Mouse (Mus musculus) kidney, embryonic 16.5 days (tissue): Measurements from ENCODE around the gene Ugt1a5. TPM values are rescaled to one million over a fixed set of nuclear protein-coding genes. Genes with fewer than 3 reads are reported as not detected.

Source experiments
- ATAC-seq: fragments of 200-750 bp; cut with Nextera tagmentation; 2 replicates; pipeline ENCODE4 v1.8.0; 2017; ENCODE audit warnings: moderate TSS enrichment; ENCODE audit not compliant: low FRiP score, low TSS enrichment
- H3K27ac ChIP-seq: fragments of 300-500 bp; sonication (generic); 2 replicates; pipeline ENCODE4 v1.5.1; 2014; ENCODE audit warnings: low read length
- H3K27me3 ChIP-seq: fragments of 300-500 bp; sonication (generic); 2 replicates; pipeline ENCODE4 v1.6.1; 2014; ENCODE audit warnings: low read length, control low read depth, mixed read lengths; ENCODE audit not compliant: insufficient read depth
- H3K36me3 ChIP-seq: fragments of 300-500 bp; sonication (generic); 2 replicates; pipeline ENCODE4 v1.6.1; 2014; ENCODE audit warnings: low read length, control low read depth, mixed read lengths; ENCODE audit not compliant: insufficient read depth
- H3K4me1 ChIP-seq: fragments of 300-500 bp; sonication (generic); 2 replicates; pipeline ENCODE4 v1.6.1; 2014; ENCODE audit warnings: low read length, control low read depth, mixed read lengths; ENCODE audit not compliant: insufficient read depth
- H3K4me2 ChIP-seq: fragments of 300-500 bp; sonication (generic); replicated peaks from 2 replicates; pipeline ENCODE4 v1.6.1; 2014; ENCODE audit warnings: low read depth, low read length
- H3K4me3 ChIP-seq: fragments of 300-500 bp; sonication (generic); 2 replicates; pipeline ENCODE4 v1.5.1; 2014; ENCODE audit warnings: mild to moderate bottlenecking, low read length
- H3K9ac ChIP-seq: fragments of 300-500 bp; sonication (generic); replicated peaks from 2 replicates; pipeline ENCODE4 v1.6.1; 2014; ENCODE audit warnings: low read length
- H3K9me3 ChIP-seq: fragments of 300-500 bp; sonication (generic); 2 replicates; pipeline ENCODE4 v1.6.1; 2016; ENCODE audit warnings: low read length, control low read depth
- WGBS: fragments of 180-500 bp; shearing (Covaris S2); extraction: QIAGEN DNeasy Blood & Tissue Kit; methylation state at CpG from one replicate; pipeline ENCODE4 v1.1.7; 2014; 5-methylcytosine and 5-hydroxymethylcytosine counted together
- polyA plus RNA-seq: library from polyadenylated mRNA; unstranded; fragments of >200 nt; fragmentation: Nextera tagmentation; extraction: Ambion mirVana; gene quantifications from 2 replicates; pipeline ENCODE4 v1.2.1, GENCODE M21; 2015

The Ugt1a5 gene
- polyA plus RNA-seq, 1 experiment from 2014 or later, result not detected

DNA sequence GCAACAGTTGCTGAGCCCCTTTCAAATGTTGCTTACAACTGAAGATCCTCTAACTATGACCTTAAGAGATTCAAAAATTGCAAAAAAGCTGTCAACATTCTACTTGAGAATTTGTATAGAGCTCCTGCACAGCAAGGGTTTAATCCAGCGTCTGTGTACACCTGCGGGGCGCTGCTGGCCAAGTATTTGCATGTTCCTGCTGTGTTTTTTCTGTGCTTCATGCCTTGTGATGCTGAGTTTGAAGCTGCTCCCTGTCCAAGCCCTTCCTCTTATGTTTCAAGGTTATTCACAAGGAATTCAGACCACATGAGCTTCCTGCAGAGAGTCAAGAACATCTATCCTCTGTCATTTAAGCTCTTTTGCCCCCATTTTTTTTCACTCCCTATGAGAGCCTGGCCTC is 26.3 kb downstream of the Ugt1a5 start:
- Histone ChIP-seq H3K4me1 (no peaks in the 10 kb centered on the region), H3K27me3 (no peaks in the 10 kb centered on the region), H3K36me3 (no peaks in the 10 kb centered on the region), H3K4me3 (no peak overlapping the region), H3K27ac (no peak overlapping the region), H3K4me2 (no peak overlapping the region), H3K9me3 (no peaks in the 10 kb centered on the region), H3K9ac (no peak overlapping the region)
- WGBS, result 76% methylated on average over 3 of the region's 3 CpGs
- ATAC-seq, result no peak

DNA sequence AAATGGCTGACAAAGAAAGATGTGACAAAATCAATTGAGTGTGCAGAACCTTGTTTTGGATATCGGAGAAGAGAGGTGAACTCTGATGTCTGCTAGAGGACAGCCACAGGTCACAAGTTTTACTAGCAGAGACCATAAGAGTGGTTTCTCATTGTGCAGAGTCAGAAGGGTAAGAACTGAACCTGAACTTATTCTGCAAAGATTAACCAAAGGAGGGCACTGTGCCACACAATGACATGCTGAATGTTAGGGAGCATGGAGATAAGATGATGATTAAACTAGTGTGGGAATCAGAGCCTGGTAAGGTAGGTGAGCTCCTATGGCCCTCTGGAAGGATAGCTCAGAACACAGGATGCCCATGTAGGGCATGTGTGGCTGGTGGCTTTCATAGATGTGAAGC is 29.9 kb downstream of the Ugt1a5 start:
- Histone ChIP-seq H3K36me3 (no peaks in the 10 kb centered on the region), H3K9ac (no peak overlapping the region), H3K27ac (no peak overlapping the region), H3K27me3 (no peaks in the 10 kb centered on the region), H3K4me1 (peaks cover 9% of the 10 kb centered on the region; the same call in 1 of the 2 replicates), H3K4me3 (no peak overlapping the region), H3K9me3 (no peaks in the 10 kb centered on the region), H3K4me2 (no peak overlapping the region)
- 54% methylated on average over 1 of the region's 1 CpGs for WGBS
- peak; percentile 76 for ATAC-seq

DNA sequence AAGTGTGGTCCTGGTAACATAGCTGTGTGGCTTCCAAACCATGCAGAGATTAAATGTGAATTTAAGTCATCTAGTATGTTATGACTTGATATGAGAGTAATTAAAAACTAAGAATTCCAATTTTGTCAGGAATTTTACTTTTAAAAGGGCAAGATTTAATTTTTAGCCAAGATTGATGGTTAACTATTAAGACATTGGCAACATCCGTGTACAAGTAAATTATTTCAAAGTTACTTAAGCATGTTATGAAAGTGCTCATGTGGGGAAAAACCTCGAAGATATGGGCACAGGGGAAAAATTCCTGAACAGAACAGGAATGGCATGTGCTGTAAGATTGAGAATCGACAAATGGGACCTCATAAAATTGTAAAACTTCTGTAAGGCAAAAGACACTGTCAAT is 31.6 kb downstream of the Ugt1a5 start:
- ATAC-seq, result no peak
- H3K27me3 ChIP-seq, result no peaks in the 10 kb centered on the region

DNA sequence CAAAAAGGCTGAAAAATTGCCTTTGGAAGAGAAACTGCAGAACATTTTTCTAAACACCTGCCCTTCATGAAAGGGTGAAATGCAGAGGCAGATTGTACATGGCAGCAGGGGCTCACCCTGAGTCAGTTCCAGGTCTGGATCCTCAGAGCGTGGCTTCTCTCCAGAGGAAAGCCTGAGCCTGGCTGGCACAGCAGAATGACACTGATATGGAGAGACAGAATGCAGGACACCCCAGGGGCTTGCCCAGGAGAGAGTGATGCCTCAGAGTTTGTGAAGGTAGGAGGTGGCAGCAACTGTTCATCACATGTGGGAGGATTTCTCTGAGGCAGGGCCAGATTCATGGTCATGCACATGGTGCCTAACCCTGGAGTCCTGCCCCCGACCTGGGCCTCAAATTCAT is 34.2 kb downstream of the Ugt1a5 start:
- peaks cover 13% of the 10 kb centered on the region for H3K9me3 ChIP-seq
- ATAC-seq, result no peak
- no peaks in the 10 kb centered on the region for H3K27me3 ChIP-seq
- peak overlapping the region; percentile 77 for H3K27ac ChIP-seq
- H3K4me3 ChIP-seq, result no peak overlapping the region
- no peak overlapping the region for H3K4me2 ChIP-seq
- H3K9ac ChIP-seq, result no peak overlapping the region
- H3K36me3 ChIP-seq, result no peaks in the 10 kb centered on the region
- peaks cover 11% of the 10 kb centered on the region for H3K4me1 ChIP-seq
- 69% methylated on average over 2 of the region's 2 CpGs for WGBS

More for the DNA sequence above, 31.6 kb downstream of the Ugt1a5 start:
- Histone ChIP-seq H3K4me2 (no peak overlapping the region), H3K4me1 (peaks cover 9% of the 10 kb centered on the region; the same call in 1 of the 2 replicates), H3K36me3 (no peaks in the 10 kb centered on the region), H3K4me3 (no peak overlapping the region), H3K27ac (no peak overlapping the region), H3K9ac (no peak overlapping the region), H3K9me3 (no peaks in the 10 kb centered on the region)
- WGBS, result 60% methylated on average over 3 of the region's 3 CpGs

DNA sequence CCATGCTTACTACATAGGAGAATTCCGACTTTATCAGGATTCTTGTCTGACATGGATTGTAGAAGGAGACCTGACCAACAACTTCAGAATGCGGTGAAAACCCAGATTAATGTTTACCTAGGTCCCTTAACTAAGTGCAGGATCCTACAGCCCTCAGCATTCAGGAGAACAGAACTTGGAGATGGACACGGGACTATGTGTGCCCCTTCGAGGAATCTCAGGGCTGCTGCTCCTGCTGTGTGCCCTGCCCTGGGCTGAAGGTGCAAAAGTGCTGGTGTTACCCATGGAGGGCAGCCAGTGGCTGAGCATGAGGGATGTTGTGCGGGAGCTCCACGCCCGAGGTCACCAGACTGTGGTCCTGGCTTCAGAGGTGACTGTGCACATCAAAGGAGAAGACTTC is 34.6 kb downstream of the Ugt1a5 start, which contains the start of gene Ugt1a2:
Gene Ugt1a2, plus strand, starts transcription at position 146 of the 400 bp plus-strand sequence.
- H3K4me2 ChIP-seq, result no peak within 1 kb of the TSS
- WGBS, result 59% methylated on average over 7 of the region's 7 CpGs
- peak within 1 kb of the TSS; percentile 77 for H3K27ac ChIP-seq

DNA sequence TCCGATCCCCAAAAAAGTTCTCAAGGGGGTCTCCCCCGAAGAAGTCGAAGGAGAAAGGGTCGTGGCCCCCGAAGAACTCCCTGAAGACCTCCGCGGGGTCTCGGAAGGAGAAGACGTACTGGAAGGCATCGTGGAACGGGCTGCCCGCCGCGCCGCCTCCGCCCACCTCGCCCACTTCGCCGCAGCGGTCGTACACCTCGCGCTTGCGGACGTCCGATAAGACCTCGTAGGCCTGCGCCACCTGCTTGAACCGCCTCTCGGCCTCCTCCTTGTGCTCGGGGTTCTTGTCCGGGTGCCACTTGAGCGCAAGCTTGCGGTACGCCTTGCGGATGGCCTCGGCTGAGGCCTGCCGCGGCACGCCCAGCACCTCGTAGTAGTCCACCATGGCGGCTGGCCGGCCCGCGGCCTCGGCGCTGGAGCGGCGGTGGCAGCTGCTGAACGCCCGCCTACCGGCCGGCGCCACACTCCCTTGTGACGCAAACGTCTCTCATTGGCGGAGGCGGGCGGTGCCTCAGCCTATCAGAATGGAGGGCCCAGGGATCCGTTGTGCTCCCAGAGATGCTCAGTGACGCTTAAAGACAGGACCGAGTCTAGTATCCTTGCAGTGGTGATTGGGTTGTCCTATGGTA is 39.6 kb downstream of the Ugt1a5 start, which contains the start of gene Dnajb3:
Gene Dnajb3, minus strand, starts transcription at position 489 of the 629 bp plus-strand sequence.
- peak; percentile 96 for ATAC-seq
- peak within 1 kb of the TSS; percentile 49 for H3K4me3 ChIP-seq
- H3K27ac ChIP-seq, result no peak within 1 kb of the TSS
- H3K9me3 ChIP-seq, result peaks cover 16% of the 10 kb centered on the region
- no peaks in the 10 kb centered on the region for H3K36me3 ChIP-seq
- H3K9ac ChIP-seq, result peak within 1 kb of the TSS; percentile 77
- no peaks in the 10 kb centered on the region for H3K27me3 ChIP-seq
- H3K4me2 ChIP-seq, result peak within 1 kb of the TSS; percentile 91
- H3K4me1 ChIP-seq, result peaks cover 9% of the 10 kb centered on the region; the same call in 1 of the 2 replicates
- 7% methylated on average over 62 of the region's 62 CpGs for WGBS

More for the DNA sequence above, 34.6 kb downstream of the Ugt1a5 start, which contains the start of gene Ugt1a2:
- Histone ChIP-seq H3K9ac (no peak within 1 kb of the TSS), H3K4me1 (peaks cover 14% of the 10 kb centered on the region), H3K4me3 (no peak within 1 kb of the TSS), H3K27me3 (no peaks in the 10 kb centered on the region), H3K36me3 (no peaks in the 10 kb centered on the region), H3K9me3 (peaks cover 14% of the 10 kb centered on the region)
- peak; percentile 59; the same call in 1 of the 2 replicates for ATAC-seq

DNA sequence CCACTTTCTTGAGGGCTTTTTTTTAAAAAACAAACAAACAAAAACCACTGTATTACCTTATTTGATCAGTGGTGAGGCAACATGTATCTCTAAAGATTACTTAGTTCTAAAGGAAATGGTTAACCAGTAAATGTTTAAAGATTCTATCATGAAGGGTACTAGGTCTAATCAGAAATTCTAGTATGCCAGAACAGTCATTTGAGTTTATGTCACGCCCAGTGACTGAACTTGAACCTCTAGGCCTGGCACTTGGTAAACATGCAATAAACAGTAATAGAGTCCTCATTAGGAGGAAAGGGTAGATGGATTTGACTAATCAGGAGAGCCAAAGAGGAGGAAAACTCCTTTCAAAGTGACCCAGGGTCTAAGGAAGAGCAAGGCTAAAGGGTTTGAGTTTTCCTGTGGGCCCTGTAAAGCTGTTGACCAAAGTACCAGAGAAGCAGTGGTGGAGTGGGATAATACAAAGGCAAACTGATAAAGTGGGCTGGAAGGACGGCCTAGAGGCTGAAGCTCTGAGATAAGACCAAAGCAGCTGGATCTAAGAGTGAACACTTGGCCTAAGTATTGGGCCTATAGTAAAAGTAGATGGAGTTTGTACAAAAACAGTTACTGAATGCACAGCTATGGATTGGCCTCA is 41.1 kb downstream of the Ugt1a5 start:
- Histone ChIP-seq H3K27me3 (no peaks in the 10 kb centered on the region), H3K36me3 (no peaks in the 10 kb centered on the region), H3K4me3 (no peak overlapping the region), H3K4me1 (peaks cover 9% of the 10 kb centered on the region; the same call in 1 of the 2 replicates), H3K9me3 (peaks cover 24% of the 10 kb centered on the region), H3K4me2 (no peak overlapping the region), H3K9ac (no peak overlapping the region), H3K27ac (no peak overlapping the region)
- no peak for ATAC-seq
- WGBS, result 76% methylated on average over 2 of the region's 2 CpGs

DNA sequence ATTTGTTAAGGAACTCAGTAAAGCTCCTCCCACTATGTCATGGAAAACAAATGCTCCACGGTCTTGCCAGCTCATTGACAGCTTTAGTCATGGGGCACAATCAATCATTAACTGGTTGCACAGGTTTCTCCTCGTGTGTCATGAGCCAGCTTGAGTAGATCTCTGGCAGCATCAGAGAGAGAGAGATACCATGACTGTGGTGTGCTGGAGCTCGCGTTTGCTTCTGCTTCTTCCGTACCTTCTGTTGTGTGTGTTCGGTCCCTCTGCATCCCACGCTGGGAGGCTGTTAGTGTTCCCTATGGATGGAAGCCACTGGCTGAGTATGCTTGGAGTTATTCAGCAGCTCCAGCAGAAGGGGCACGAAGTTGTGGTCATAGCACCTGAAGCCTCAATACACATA is 46.0 kb downstream of the Ugt1a5 start, which contains the start of gene Ugt1a1:
Gene Ugt1a1, plus strand, starts transcription at position 148 of the 400 bp plus-strand sequence.
- no peak within 1 kb of the TSS for H3K4me2 ChIP-seq
- H3K36me3 ChIP-seq, result no peaks in the 10 kb centered on the region
- ATAC-seq, result peak; percentile 25; the same call in 1 of the 2 replicates
- H3K9ac ChIP-seq, result no peak within 1 kb of the TSS
- no peak within 1 kb of the TSS for H3K4me3 ChIP-seq
- WGBS, result 67% methylated on average over 8 of the region's 8 CpGs
- H3K9me3 ChIP-seq, result peaks cover 53% of the 10 kb centered on the region
- H3K4me1 ChIP-seq, result no peaks in the 10 kb centered on the region
- no peak within 1 kb of the TSS for H3K27ac ChIP-seq
- H3K27me3 ChIP-seq, result no peaks in the 10 kb centered on the region

DNA sequence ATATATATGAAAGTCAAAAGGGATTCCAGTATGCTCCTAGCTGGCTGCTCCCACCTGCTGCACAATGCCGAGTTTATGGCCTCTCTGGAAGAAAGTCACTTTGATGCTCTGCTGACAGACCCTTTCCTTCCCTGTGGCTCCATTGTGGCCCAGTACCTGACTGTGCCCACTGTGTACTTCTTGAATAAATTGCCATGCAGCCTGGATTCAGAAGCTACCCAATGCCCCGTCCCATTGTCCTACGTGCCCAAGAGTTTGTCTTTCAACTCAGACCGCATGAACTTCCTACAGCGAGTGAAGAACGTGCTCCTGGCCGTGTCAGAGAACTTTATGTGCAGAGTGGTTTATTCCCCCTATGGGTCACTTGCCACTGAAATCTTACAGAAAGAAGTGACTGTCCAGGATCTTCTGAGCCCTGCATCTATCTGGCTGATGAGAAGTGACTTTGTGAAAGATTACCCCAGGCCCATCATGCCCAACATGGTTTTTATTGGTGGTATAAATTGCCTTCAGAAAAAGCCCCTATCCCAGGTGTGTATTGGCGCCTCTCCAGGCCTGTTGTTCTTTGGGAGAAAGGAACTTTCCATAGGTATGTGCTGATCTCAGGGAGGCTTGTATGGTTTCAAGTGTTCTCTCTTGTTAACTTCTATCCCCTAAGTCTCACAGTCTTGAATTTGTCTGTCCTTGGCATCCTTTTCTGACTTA is 46.7 kb downstream of the Ugt1a5 start:
- Histone ChIP-seq H3K9me3 (peaks cover 60% of the 10 kb centered on the region), H3K4me3 (no peak overlapping the region), H3K36me3 (no peaks in the 10 kb centered on the region), H3K4me2 (no peak overlapping the region), H3K4me1 (no peaks in the 10 kb centered on the region), H3K9ac (no peak overlapping the region), H3K27me3 (no peaks in the 10 kb centered on the region), H3K27ac (no peak overlapping the region)
- ATAC-seq, result no peak
- 62% methylated on average over 8 of the region's 8 CpGs for WGBS
